21 mouse cellular contexts compared by ENCODE assay signal in the genomic region with DNA sequence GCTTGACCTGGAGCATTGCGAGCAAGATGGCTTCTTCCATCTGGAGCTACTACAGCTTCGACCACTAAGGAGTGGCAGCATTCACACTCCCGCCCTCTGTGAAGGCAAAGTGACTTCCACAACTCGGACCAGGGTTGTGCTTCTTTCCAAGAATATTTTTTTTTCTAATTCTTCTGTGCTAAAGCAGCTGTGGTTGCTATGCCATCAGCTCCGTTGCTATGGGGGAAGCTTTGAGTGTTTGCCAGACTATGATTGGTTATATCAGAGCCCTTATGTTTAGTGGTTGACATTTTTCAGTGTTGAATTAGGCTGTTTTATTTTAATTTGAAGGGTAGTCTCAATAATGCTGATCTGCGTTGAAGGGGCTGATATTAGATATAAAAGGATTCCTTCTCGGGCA.
A peak's percentile ranks its signal among the peaks of the same experiment; 100 is the strongest.
DNase-seq lines count a peak whose midpoint lies in the region; ATAC-seq and TF ChIP-seq lines count a peak whose summit lies in the region.
"Had no signal": no experiment of that assay in that cellular context is flagged by ENCODE, and none has a peak within 500 bp of the region (broad histone marks: within the 10 kb centered on the region; RNA-seq: fewer than 3 reads in every experiment).

No protein-coding gene starts in this region.

- H3K27ac ChIP-seq in forebrain, embryonic 13.5 days: no peak overlapping the region
- H3K27ac ChIP-seq in forebrain, embryonic 11.5 days (ENCODE audit: low read depth, low read length): no peak overlapping the region
- no peak overlapping the region for H3K27ac ChIP-seq in midbrain, embryonic 15.5 days
- no peak overlapping the region for H3K27ac ChIP-seq in midbrain, embryonic 13.5 days
- peak overlapping the region; percentile 64; the same call in 1 of the 2 replicates for H3K27ac ChIP-seq in olfactory bulb, adult 2 months (ENCODE audit: insufficient read depth, low read depth, low read length)
- H3K27ac ChIP-seq: embryonic facial prominence, embryonic 13.5 days; limb, embryonic 10.5 days; midbrain, embryonic 10.5 days; stomach, postnatal 0 days had no signal

- ATAC-seq in forebrain, embryonic 13.5 days: peak; percentile 77
- ATAC-seq in forebrain, embryonic 11.5 days (replicated peaks; ENCODE audit: low FRiP score): no peak
- ATAC-seq in midbrain, embryonic 15.5 days (replicated peaks): peak; percentile 60
- no peak for ATAC-seq in midbrain, embryonic 13.5 days

- H3K9me3 ChIP-seq in forebrain, embryonic 13.5 days (replicated peaks): no peaks in the 10 kb centered on the region
- no peaks in the 10 kb centered on the region for H3K9me3 ChIP-seq in forebrain, embryonic 11.5 days (ENCODE audit: control insufficient read depth, low read length)
- no peaks in the 10 kb centered on the region for H3K9me3 ChIP-seq in midbrain, embryonic 15.5 days
- no peaks in the 10 kb centered on the region for H3K9me3 ChIP-seq in midbrain, embryonic 13.5 days
- H3K9me3 ChIP-seq: embryonic facial prominence, embryonic 13.5 days; limb, embryonic 10.5 days; midbrain, embryonic 10.5 days had no signal

- DNase-seq in forebrain, embryonic 11.5 days (ENCODE audit: low spot score): no peak
- peak; percentile 71 for DNase-seq in layer of hippocampus, adult 11-12 months (ENCODE audit: low spot score)
- DNase-seq in lung, adult 18-20 months: no peak
- DNase-seq in kidney, adult 9 months: no peak
- DNase-seq: adrenal gland, adult 2 months; cerebellum, adult 2 months; heart, adult 18-20 months; lung, embryonic 14.5 days; lung, postnatal 4 days; retina, postnatal 1 day; thymus, postnatal 14 days had no signal

- no peak overlapping the region for H3K4me2 ChIP-seq in forebrain, embryonic 13.5 days
- no peak overlapping the region for H3K4me2 ChIP-seq in forebrain, embryonic 11.5 days (ENCODE audit: low read depth, low read length, severe bottlenecking)
- H3K4me2 ChIP-seq in midbrain, embryonic 15.5 days: no peak overlapping the region
- no peak overlapping the region for H3K4me2 ChIP-seq in midbrain, embryonic 13.5 days (replicated peaks)
- H3K4me2 ChIP-seq: embryonic facial prominence, embryonic 13.5 days; liver, embryonic 11.5 days; lung, embryonic 14.5 days had no signal

- H3K4me3 ChIP-seq in forebrain, embryonic 13.5 days: no peak overlapping the region
- no peak overlapping the region for H3K4me3 ChIP-seq in forebrain, embryonic 11.5 days (ENCODE audit: low read depth, low read length)
- no peak overlapping the region for H3K4me3 ChIP-seq in midbrain, embryonic 15.5 days
- H3K4me3 ChIP-seq in midbrain, embryonic 13.5 days (replicated peaks): no peak overlapping the region
- H3K4me3 ChIP-seq in olfactory bulb, adult 2 months (ENCODE audit: insufficient read depth, low read depth, low read length): no peak overlapping the region
- H3K4me3 ChIP-seq: embryonic facial prominence, embryonic 13.5 days; limb, embryonic 10.5 days; midbrain, embryonic 10.5 days had no signal

- H3K9ac ChIP-seq in forebrain, embryonic 13.5 days: no peak overlapping the region
- H3K9ac ChIP-seq in forebrain, embryonic 11.5 days (ENCODE audit: low read length): no peak overlapping the region
- H3K9ac ChIP-seq in midbrain, embryonic 15.5 days: no peak overlapping the region
- H3K9ac ChIP-seq in midbrain, embryonic 13.5 days (replicated peaks): no peak overlapping the region
- H3K9ac ChIP-seq: embryonic facial prominence, embryonic 13.5 days; lung, embryonic 14.5 days had no signal

- TF ChIP-seq CTCF in olfactory bulb, adult 2 months (IDR thresholded peaks at IDR 0.05; ENCODE audit: insufficient read depth, low read depth, low read length): no peak

- no peaks in the 10 kb centered on the region for H3K36me3 ChIP-seq in forebrain, embryonic 13.5 days (ENCODE audit: poor library complexity, severe bottlenecking)
- no peaks in the 10 kb centered on the region for H3K36me3 ChIP-seq in forebrain, embryonic 11.5 days (ENCODE audit: control insufficient read depth, insufficient read depth, low read length)
- no peaks in the 10 kb centered on the region for H3K36me3 ChIP-seq in midbrain, embryonic 15.5 days (replicated peaks)
- no peaks in the 10 kb centered on the region for H3K36me3 ChIP-seq in midbrain, embryonic 13.5 days
- H3K36me3 ChIP-seq: embryonic facial prominence, embryonic 13.5 days; limb, embryonic 10.5 days; midbrain, embryonic 10.5 days had no signal

- 84% methylated on average over 7 of the region's 7 CpGs for WGBS in forebrain, embryonic 13.5 days
- WGBS in forebrain, embryonic 11.5 days: 90% methylated on average over 7 of the region's 7 CpGs
- WGBS in midbrain, embryonic 15.5 days: 78% methylated on average over 7 of the region's 7 CpGs
- 88% methylated on average over 7 of the region's 7 CpGs for WGBS in midbrain, embryonic 13.5 days
- WGBS in olfactory bulb, adult 2 months: 45% methylated on average over 7 of the region's 7 CpGs

- H3K27me3 ChIP-seq in forebrain, embryonic 13.5 days: no peaks in the 10 kb centered on the region
- no peaks in the 10 kb centered on the region for H3K27me3 ChIP-seq in forebrain, embryonic 11.5 days (ENCODE audit: control insufficient read depth, insufficient read depth, low read length)
- no peaks in the 10 kb centered on the region for H3K27me3 ChIP-seq in midbrain, embryonic 15.5 days (replicated peaks)
- no peaks in the 10 kb centered on the region for H3K27me3 ChIP-seq in midbrain, embryonic 13.5 days
- H3K27me3 ChIP-seq: CH12.LX; embryonic facial prominence, embryonic 13.5 days had no signal

- no peak for TF ChIP-seq POLR2A in olfactory bulb, adult 2 months (IDR thresholded peaks at IDR 0.05; ENCODE audit: insufficient read depth, low read depth, low read length)

- H3K4me1 ChIP-seq in forebrain, embryonic 13.5 days: no peaks in the 10 kb centered on the region
- H3K4me1 ChIP-seq in forebrain, embryonic 11.5 days (replicated peaks; ENCODE audit: control insufficient read depth, insufficient read depth, low read length): no peaks in the 10 kb centered on the region
- H3K4me1 ChIP-seq in midbrain, embryonic 15.5 days: no peaks in the 10 kb centered on the region
- no peaks in the 10 kb centered on the region for H3K4me1 ChIP-seq in midbrain, embryonic 13.5 days (replicated peaks)
- peaks cover 2% of the 10 kb centered on the region for H3K4me1 ChIP-seq in olfactory bulb, adult 2 months (ENCODE audit: control insufficient read depth, insufficient read depth, low read length)
- H3K4me1 ChIP-seq: embryonic facial prominence, embryonic 13.5 days; limb, embryonic 10.5 days; midbrain, embryonic 10.5 days had no signal

Comparison
In these comparisons a context has a peak if more than half of its experiments do, and no peak if none do; other contexts are left out.
1. ATAC-seq: peak in forebrain, embryonic 13.5 days (single experiment) and midbrain, embryonic 15.5 days (single experiment); none in forebrain, embryonic 11.5 days (single experiment) and midbrain, embryonic 13.5 days (single experiment).